Mouse (Mus musculus) midbrain, embryonic 16.5 days (tissue): Measurements from ENCODE around the gene Glis2. TPM values are rescaled to one million over a fixed set of nuclear protein-coding genes. Genes with fewer than 3 reads are reported as not detected.

Experiments
- ATAC-seq: fragments of 200-750 bp; cut with Nextera tagmentation; 2 replicates; pipeline ENCODE4 v1.8.0; 2017; ENCODE audit warnings: moderate TSS enrichment
- H3K27ac ChIP-seq: fragments of 300-500 bp; sonication (generic); 2 replicates; pipeline ENCODE4 v1.5.1; 2014; ENCODE audit warnings: mild to moderate bottlenecking, low read length, mixed read lengths
- H3K27me3 ChIP-seq: fragments of 300-500 bp; sonication (generic); 2 replicates; pipeline ENCODE4 v1.6.1; 2014; ENCODE audit warnings: low read depth, low read length, mixed read lengths; ENCODE audit not compliant: control insufficient read depth, insufficient read depth
- H3K36me3 ChIP-seq: fragments of 300-500 bp; sonication (generic); 2 replicates; pipeline ENCODE4 v1.6.1; 2014; ENCODE audit warnings: mild to moderate bottlenecking, low read length, moderate library complexity, mixed read lengths; ENCODE audit not compliant: control insufficient read depth, insufficient read depth
- H3K4me1 ChIP-seq: fragments of 300-500 bp; sonication (generic); 2 replicates; pipeline ENCODE4 v1.6.1; 2014; ENCODE audit warnings: mild to moderate bottlenecking, low read length, mixed read lengths; ENCODE audit not compliant: control insufficient read depth, insufficient read depth
- H3K4me2 ChIP-seq: fragments of 300-500 bp; sonication (generic); 2 replicates; pipeline ENCODE4 v1.6.1; 2014; ENCODE audit warnings: mild to moderate bottlenecking, low read length, mixed read lengths
- H3K4me3 ChIP-seq: fragments of 300-500 bp; sonication (generic); 2 replicates; pipeline ENCODE4 v1.5.1; 2014; ENCODE audit warnings: low read depth, mild to moderate bottlenecking, low read length, moderate library complexity, mixed read lengths
- H3K9ac ChIP-seq: fragments of 300-500 bp; sonication (generic); 2 replicates; pipeline ENCODE4 v1.6.1; 2014; ENCODE audit warnings: low read depth, low read length, mixed read lengths
- H3K9me3 ChIP-seq: fragments of 300-500 bp; sonication (generic); replicated peaks from 2 replicates; pipeline ENCODE4 v1.6.1; 2014; ENCODE audit warnings: mild to moderate bottlenecking, low read length, mixed read lengths; ENCODE audit not compliant: control insufficient read depth, poor library complexity, severe bottlenecking
- WGBS: fragments of 180-500 bp; shearing (Covaris S2); extraction: QIAGEN DNeasy Blood & Tissue Kit; methylation state at CpG from one replicate; pipeline ENCODE4 v1.1.7; 2014; 5-methylcytosine and 5-hydroxymethylcytosine counted together
- polyA plus RNA-seq: library from polyadenylated mRNA; unstranded; fragments of >200 nt; fragmentation: Nextera tagmentation; extraction: Ambion mirVana; gene quantifications from 2 replicates; pipeline ENCODE4 v1.2.1, GENCODE M21; 2015

Gene Glis2
- polyA plus RNA-seq, 1 experiment from 2014 or later, result 13.0 TPM

GRCm38 (mm10) chr16:4605514-4606131 is 11.1 kb downstream of the Glis2 start:
- Histone ChIP-seq H3K9ac (no peak overlapping the region), H3K27me3 (no peaks in the 10 kb centered on the region), H3K4me3 (no peak overlapping the region), H3K4me1 (peaks cover 15% of the 10 kb centered on the region; the same call in 1 of the 2 replicates), H3K9me3 (no peaks in the 10 kb centered on the region), H3K36me3 (no peaks in the 10 kb centered on the region), H3K4me2 (no peak overlapping the region), H3K27ac (no peak overlapping the region)
- 46% methylated on average over 13 of the region's 13 CpGs for WGBS
- ATAC-seq, result no peak

- WGBS, result 34% methylated on average over 5 of the region's 5 CpGs
- H3K36me3 ChIP-seq, result peaks cover 3% of the 10 kb centered on the region
- peaks cover 15% of the 10 kb centered on the region; the same call in 1 of the 2 replicates for H3K4me1 ChIP-seq
- 0 out of 2 replicates have a peak overlapping the region, but pooled peaks have one; percentile 8 for H3K27ac ChIP-seq
- no peaks in the 10 kb centered on the region for H3K9me3 ChIP-seq
- H3K27me3 ChIP-seq, result no peaks in the 10 kb centered on the region
- H3K4me3 ChIP-seq, result no peak overlapping the region
- no peak overlapping the region for H3K4me2 ChIP-seq
- 0 out of 2 replicates have a peak, but pooled peaks have one; percentile 23 for ATAC-seq
- H3K9ac ChIP-seq, result no peak overlapping the region
These were observed 12.0 kb downstream of the Glis2 start for GRCm38 (mm10) chr16:4606431-4607084.

- Histone ChIP-seq H3K4me3 (no peak overlapping the region), H3K9me3 (no peaks in the 10 kb centered on the region), H3K27me3 (no peaks in the 10 kb centered on the region), H3K4me1 (peaks cover 12% of the 10 kb centered on the region; the same call in 1 of the 2 replicates), H3K27ac (no peak overlapping the region), H3K9ac (no peak overlapping the region), H3K36me3 (peaks cover 10% of the 10 kb centered on the region), H3K4me2 (no peak overlapping the region)
- WGBS, result 57% methylated on average over 9 of the region's 9 CpGs
- peak; percentile 27; the same call in 1 of the 2 replicates for ATAC-seq
These were observed 13.5 kb downstream of the Glis2 start for GRCm38 (mm10) chr16:4607818-4608531.

- no peak overlapping the region for H3K4me2 ChIP-seq
- ATAC-seq, result no peak
These were observed 14.1 kb downstream of the Glis2 start for GRCm38 (mm10) chr16:4608532-4609059.

GRCm38 (mm10) chr16:4611193-4611592 is 16.7 kb downstream of the Glis2 start:
- no peak overlapping the region for H3K27ac ChIP-seq
- WGBS, result 98% methylated on average over 5 of the region's 5 CpGs
- no peak for ATAC-seq
- no peak overlapping the region for H3K9ac ChIP-seq
- H3K9me3 ChIP-seq, result no peaks in the 10 kb centered on the region
- H3K27me3 ChIP-seq, result no peaks in the 10 kb centered on the region
- H3K4me2 ChIP-seq, result no peak overlapping the region
- H3K4me3 ChIP-seq, result no peak overlapping the region
- peaks cover 27% of the 10 kb centered on the region for H3K36me3 ChIP-seq
- peaks cover 4% of the 10 kb centered on the region; the same call in 1 of the 2 replicates for H3K4me1 ChIP-seq

More at GRCm38 (mm10) chr16:4608532-4609059, 14.1 kb downstream of the Glis2 start:
- no peaks in the 10 kb centered on the region for H3K9me3 ChIP-seq
- no peak overlapping the region for H3K9ac ChIP-seq
- 85% methylated on average over 19 of the region's 19 CpGs for WGBS
- peaks cover 10% of the 10 kb centered on the region; the same call in 1 of the 2 replicates for H3K4me1 ChIP-seq
- H3K27ac ChIP-seq, result no peak overlapping the region
- H3K27me3 ChIP-seq, result no peaks in the 10 kb centered on the region
- H3K4me3 ChIP-seq, result no peak overlapping the region
- peaks cover 16% of the 10 kb centered on the region for H3K36me3 ChIP-seq

GRCm38 (mm10) chr16:4611676-4612075 is 17.2 kb downstream of the Glis2 start:
- no peaks in the 10 kb centered on the region; the same call in 1 of the 2 replicates for H3K4me1 ChIP-seq
- no peak overlapping the region for H3K4me3 ChIP-seq
- H3K9ac ChIP-seq, result no peak overlapping the region
- H3K9me3 ChIP-seq, result no peaks in the 10 kb centered on the region
- H3K27me3 ChIP-seq, result no peaks in the 10 kb centered on the region
- 95% methylated on average over 7 of the region's 7 CpGs for WGBS
- H3K4me2 ChIP-seq, result no peak overlapping the region
- H3K27ac ChIP-seq, result no peak overlapping the region
- H3K36me3 ChIP-seq, result peaks cover 28% of the 10 kb centered on the region
- no peak for ATAC-seq

GRCm38 (mm10) chr16:4613736-4614135 is 19.2 kb downstream of the Glis2 start:
- WGBS, result 95% methylated on average over 9 of the region's 9 CpGs

GRCm38 (mm10) chr16:4614639-4615038 is 20.1 kb downstream of the Glis2 start:
- ATAC-seq, result no peak
- 98% methylated on average over 3 of the region's 3 CpGs for WGBS
- H3K36me3 ChIP-seq, result peaks cover 28% of the 10 kb centered on the region
- H3K9ac ChIP-seq, result no peak overlapping the region
- no peak overlapping the region for H3K27ac ChIP-seq
- H3K27me3 ChIP-seq, result no peaks in the 10 kb centered on the region
- no peak overlapping the region for H3K4me3 ChIP-seq
- no peaks in the 10 kb centered on the region for H3K4me1 ChIP-seq
- H3K4me2 ChIP-seq, result no peak overlapping the region
- no peaks in the 10 kb centered on the region for H3K9me3 ChIP-seq

More at GRCm38 (mm10) chr16:4613736-4614135, 19.2 kb downstream of the Glis2 start:
- Histone ChIP-seq H3K4me2 (no peak overlapping the region), H3K9me3 (no peaks in the 10 kb centered on the region), H3K4me3 (no peak overlapping the region), H3K4me1 (no peaks in the 10 kb centered on the region), H3K27me3 (no peaks in the 10 kb centered on the region), H3K36me3 (peaks cover 28% of the 10 kb centered on the region), H3K27ac (no peak overlapping the region), H3K9ac (no peak overlapping the region)
- ATAC-seq, result no peak
